Mouse (Mus musculus) heart, adult 2 months (tissue): ENCODE results near the gene Shisal2a. TPM values are rescaled to one million over a fixed set of nuclear protein-coding genes. Genes with fewer than 3 reads are reported as not detected.

Experiments used
- DNase-seq, 2 experiments: peaks; one replicate each; pipeline ENCODE4 v3.0.0; 2021
- H3K27ac ChIP-seq: fragments of 200-600 bp; 2 replicates; pipeline ENCODE4 v1.8.1; 2022
- H3K27me3 ChIP-seq: fragments of 200-500 bp; 2 replicates; pipeline ENCODE4 v1.6.1; 2012; ENCODE audit warnings: mild to moderate bottlenecking, low read length, inconsistent platforms, mixed read lengths; ENCODE audit not compliant: control insufficient read depth, insufficient read depth
- H3K36me3 ChIP-seq: fragments of 200-500 bp; 2 replicates; pipeline ENCODE4 v1.6.1; 2012; ENCODE audit warnings: low read length, inconsistent platforms; ENCODE audit not compliant: control insufficient read depth, insufficient read depth
- H3K4me1 ChIP-seq: fragments of 200-500 bp; 2 replicates; pipeline ENCODE4 v1.6.1; 2011; ENCODE audit warnings: low read length; ENCODE audit not compliant: control insufficient read depth, insufficient read depth
- H3K4me3 ChIP-seq: fragments of 200-600 bp; 2 replicates; pipeline ENCODE4 v1.8.1; 2022
- H3K79me2 ChIP-seq: fragments of 200-500 bp; replicated peaks from 2 replicates; pipeline ENCODE4 v1.6.1; 2012; ENCODE audit warnings: mild to moderate bottlenecking, inconsistent platforms, low read length, moderate library complexity, mixed read lengths; ENCODE audit not compliant: control insufficient read depth, insufficient read depth
- H3K9ac ChIP-seq: fragments of 200-500 bp; 2 replicates; pipeline ENCODE4 v1.6.1; 2012; ENCODE audit warnings: low read depth, mild to moderate bottlenecking, control low read depth, inconsistent platforms, low read length, mixed read lengths
- CTCF ChIP-seq: fragments of 200-600 bp; IDR thresholded peaks from 2 replicates; pipeline ENCODE4 v1.8.1; 2022; ENCODE audit warnings: antibody characterized with exemption, mild to moderate bottlenecking, moderate library complexity
- EP300 ChIP-seq: fragments of 200-500 bp; IDR thresholded peaks from 2 replicates; pipeline ENCODE4 v1.6.1; 2011; ENCODE audit warnings: low read depth, low read length, control low read depth; ENCODE audit not compliant: insufficient read depth
- POLR2A ChIP-seq: fragments of 200-500 bp; IDR thresholded peaks from 2 replicates; pipeline ENCODE4 v1.6.1; 2011; ENCODE audit warnings: mild to moderate bottlenecking, low read depth, low read length, control low read depth; ENCODE audit not compliant: insufficient read depth
- WGBS: fragments of 180-500 bp; shearing (Covaris S2); methylation state at CpG from one replicate; pipeline ENCODE4 v1.1.7; 2018; 5-methylcytosine and 5-hydroxymethylcytosine counted together
- intact Hi-C: fragments of 180-260 bp; cut with DNase I; formaldehyde crosslinking; loops from one replicate; pipeline ENCODE4 v1.15.1; 2025
- polyA plus RNA-seq: library from polyadenylated mRNA; depleted of rRNA; stranded (reverse); fragments of >200 nt; gene quantifications from 2 replicates; pipeline ENCODE4 v1.2.3, GENCODE M21; 2012
- total RNA-seq, 2 experiments: library from RNA; stranded (reverse); gene quantifications; 2 replicates each; pipeline ENCODE4 v1.2.3; 2021

Shisal2a gene
- total and polyA plus RNA-seq, 3 experiments, result not detected

DNA sequence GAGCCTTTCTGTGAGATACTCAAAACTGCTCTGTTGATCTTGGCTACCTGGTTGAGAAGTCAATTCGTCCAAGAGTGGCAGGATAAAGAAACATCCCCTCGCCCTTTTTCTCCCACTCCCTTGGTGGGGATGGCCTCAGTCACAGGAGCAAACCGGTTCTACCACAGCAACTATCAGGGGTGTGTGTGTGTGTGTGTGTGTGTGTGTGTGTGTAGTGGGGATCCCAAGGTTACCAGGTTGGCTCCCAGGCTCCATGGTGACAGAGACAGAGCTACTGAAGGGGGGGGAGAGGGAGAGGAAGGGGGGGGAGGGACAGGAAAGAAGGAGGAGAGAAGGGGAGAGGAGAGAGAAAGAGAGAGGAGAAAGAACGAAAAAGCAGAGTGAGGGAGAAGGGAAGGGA lies 4.0 kb upstream of the Shisal2a start:
- intact Hi-C loops, result loop anchor here (1.0 to 5.0 kb wide), 3 partner anchors 19 to 75 kb away; partner anchors contain the start of gene Gpx7
- WGBS, result 37% methylated on average over 4 of the region's 4 CpGs
- Histone ChIP-seq H3K79me2 (no peaks in the 10 kb centered on the region), H3K27me3 (peaks cover 7% of the 10 kb centered on the region), H3K4me3 (no peak overlapping the region; the same call in 1 of the 2 replicates), H3K27ac (no peak overlapping the region; the same call in 1 of the 2 replicates), H3K4me1 (peaks cover 3% of the 10 kb centered on the region; the same call in 1 of the 2 replicates), H3K9ac (no peak overlapping the region), H3K36me3 (no peaks in the 10 kb centered on the region)
- TF ChIP-seq CTCF (no peak), POLR2A (no peak), EP300 (no peak)
- DNase-seq, result no peak

GRCm38 (mm10) chr4:108386087-108386486 lies 2.9 kb upstream of the Shisal2a start:
- no peak for TF ChIP-seq EP300
- no peak for TF ChIP-seq POLR2A
- no peak for TF ChIP-seq CTCF
- H3K36me3 ChIP-seq, result no peaks in the 10 kb centered on the region
- no peak overlapping the region for H3K9ac ChIP-seq
- no peak overlapping the region for H3K27ac ChIP-seq
- WGBS, result 38% methylated on average over 1 of the region's 1 CpGs
- peaks cover 7% of the 10 kb centered on the region for H3K27me3 ChIP-seq
- peaks cover 3% of the 10 kb centered on the region; the same call in 1 of the 2 replicates for H3K4me1 ChIP-seq
- DNase-seq, result peak in 1 of 2 experiments; percentile 28
- no peaks in the 10 kb centered on the region for H3K79me2 ChIP-seq
- intact Hi-C loops, result loop anchor here (2.0 to 5.0 kb wide), 2 partner anchors 35 to 76 kb away; no protein-coding TSS in a partner anchor
- H3K4me3 ChIP-seq, result no peak overlapping the region

DNA sequence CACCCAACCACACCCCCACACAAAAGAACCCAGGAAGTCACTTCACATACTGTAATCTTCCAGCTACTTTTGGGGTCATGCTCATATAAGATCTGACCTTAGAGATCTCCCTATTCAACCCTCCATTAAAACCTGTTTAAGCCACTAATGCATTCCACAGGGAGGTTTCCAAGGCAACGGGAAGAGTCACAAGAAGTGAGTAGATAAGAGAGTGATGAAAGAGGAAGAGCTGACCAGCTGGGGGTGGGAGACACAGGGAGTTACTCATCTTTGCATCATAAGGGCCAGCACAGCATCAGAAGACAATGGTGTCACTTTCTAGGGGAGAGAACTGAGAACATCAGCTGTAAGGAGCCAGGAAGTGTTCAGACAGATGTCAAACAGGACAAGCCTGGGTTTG lies 3.0 kb downstream of the Shisal2a start:
- H3K27ac ChIP-seq, result no peak overlapping the region
- no peak overlapping the region for H3K4me3 ChIP-seq
- intact Hi-C loops, result no loop called here
- 28% methylated on average over 1 of the region's 1 CpGs for WGBS
- DNase-seq, result no peak
- no peak overlapping the region for H3K9ac ChIP-seq
- H3K36me3 ChIP-seq, result no peaks in the 10 kb centered on the region
- TF ChIP-seq CTCF (no peak), POLR2A (no peak), EP300 (no peak)
- peaks cover 7% of the 10 kb centered on the region for H3K27me3 ChIP-seq
- H3K79me2 ChIP-seq, result no peaks in the 10 kb centered on the region
- H3K4me1 ChIP-seq, result no peaks in the 10 kb centered on the region

GRCm38 (mm10) chr4:108379476-108379875 lies 3.7 kb downstream of the Shisal2a start:
- H3K4me3 ChIP-seq, result no peak overlapping the region
- no peak for TF ChIP-seq EP300
- no peak for TF ChIP-seq CTCF
- TF ChIP-seq POLR2A, result no peak
- no peak overlapping the region for H3K27ac ChIP-seq
- no peaks in the 10 kb centered on the region for H3K36me3 ChIP-seq
- DNase-seq, result no peak
- H3K9ac ChIP-seq, result no peak overlapping the region
- 81% methylated on average over 3 of the region's 3 CpGs for whole genome bisulfite sequencing
- H3K79me2 ChIP-seq, result no peaks in the 10 kb centered on the region
- intact Hi-C loops, result no loop called here
- H3K27me3 ChIP-seq, result peaks cover 7% of the 10 kb centered on the region
- no peaks in the 10 kb centered on the region for H3K4me1 ChIP-seq

DNA sequence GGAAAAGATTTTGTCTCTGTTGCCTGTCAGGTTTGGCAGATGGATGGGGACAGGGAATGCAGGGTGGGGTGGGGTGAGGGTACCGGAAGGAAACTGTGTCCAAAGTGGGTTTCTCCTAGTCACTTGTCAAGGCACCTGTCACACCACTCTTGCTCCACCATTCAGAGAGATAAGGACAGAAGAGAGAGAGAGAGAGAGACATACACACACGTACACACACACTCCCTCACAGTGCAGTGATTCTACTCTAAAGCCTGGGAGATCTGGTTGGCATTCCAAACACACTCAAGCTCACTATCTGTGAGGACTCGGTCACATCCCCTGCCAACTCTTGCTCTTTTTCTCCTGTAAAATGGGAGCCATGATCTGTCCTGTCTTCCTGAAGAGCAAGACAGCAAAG lies 11.0 kb downstream of the Shisal2a start:
- H3K36me3 ChIP-seq, result no peaks in the 10 kb centered on the region
- no peaks in the 10 kb centered on the region for H3K4me1 ChIP-seq
- no peaks in the 10 kb centered on the region for H3K27me3 ChIP-seq
- DNase-seq, result no peak
- intact Hi-C loops, result no loop called here
- no peak overlapping the region for H3K4me3 ChIP-seq
- no peak overlapping the region for H3K27ac ChIP-seq
- 45% methylated on average over 3 of the region's 3 CpGs for WGBS
- H3K79me2 ChIP-seq, result no peaks in the 10 kb centered on the region
- H3K9ac ChIP-seq, result no peak overlapping the region
- TF ChIP-seq CTCF (no peak), POLR2A (no peak)

- WGBS, result 90% methylated on average over 3 of the region's 3 CpGs
Measured at GRCm38 (mm10) chr4:108371421-108371820, 11.7 kb downstream of the Shisal2a start.

More at GRCm38 (mm10) chr4:108371421-108371820, 11.7 kb downstream of the Shisal2a start:
- Histone ChIP-seq H3K27me3 (no peaks in the 10 kb centered on the region), H3K4me1 (no peaks in the 10 kb centered on the region), H3K9ac (no peak overlapping the region), H3K27ac (no peak overlapping the region), H3K79me2 (no peaks in the 10 kb centered on the region), H3K4me3 (no peak overlapping the region), H3K36me3 (no peaks in the 10 kb centered on the region)
- no peak for TF ChIP-seq POLR2A
- no peak for TF ChIP-seq EP300
- TF ChIP-seq CTCF, result no peak
- DNase-seq, result no peak
- intact Hi-C loops, result no loop called here
